Mouse (Mus musculus) naive thymus-derived CD4-positive, alpha-beta T cell, adult 2 months (primary cell): Measurements from ENCODE around the gene Nrl.

Experiments used
- DNase-seq: peaks from one replicate; pipeline ENCODE4 v3.0.0-alpha.2; 2011; ENCODE audit warnings: low read depth

Gene Nrl

GRCm38 (mm10) chr14:55484430-55485085 lies 40.2 kb downstream of the Nrl start:
- DNase-seq, result no peak

DNA sequence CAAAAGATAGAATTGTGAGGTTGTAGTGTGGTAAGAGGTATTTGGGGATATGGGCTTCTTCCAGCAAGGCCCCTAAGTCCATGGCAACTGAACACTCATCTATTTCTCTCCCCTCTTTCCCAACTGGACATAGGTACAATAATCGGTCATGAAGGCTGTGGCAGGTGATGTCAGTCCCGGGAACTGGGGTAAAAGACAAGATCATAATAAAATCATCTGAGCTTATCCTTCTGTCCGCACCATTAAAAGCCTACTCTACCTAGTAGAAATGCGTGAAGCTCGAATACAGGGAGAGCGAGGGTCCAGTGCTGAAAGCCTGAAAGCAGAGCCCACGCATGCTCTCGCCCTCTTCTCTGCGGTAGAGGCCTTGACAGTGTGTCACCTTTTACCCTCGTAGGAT lies 45.2 kb downstream of the Nrl start:
- DNase-seq, result no peak

GRCm38 (mm10) chr14:55478651-55479599 lies 45.9 kb downstream of the Nrl start, which contains the start of gene Dhrs4:
TSS of gene Dhrs4 (plus strand) at chr14:55478758.
- DNase-seq, result peak; percentile 87

- no peak for DNase-seq
Observed at GRCm38 (mm10) chr14:55477829-55478228, 47.0 kb downstream of the Nrl start.

DNA sequence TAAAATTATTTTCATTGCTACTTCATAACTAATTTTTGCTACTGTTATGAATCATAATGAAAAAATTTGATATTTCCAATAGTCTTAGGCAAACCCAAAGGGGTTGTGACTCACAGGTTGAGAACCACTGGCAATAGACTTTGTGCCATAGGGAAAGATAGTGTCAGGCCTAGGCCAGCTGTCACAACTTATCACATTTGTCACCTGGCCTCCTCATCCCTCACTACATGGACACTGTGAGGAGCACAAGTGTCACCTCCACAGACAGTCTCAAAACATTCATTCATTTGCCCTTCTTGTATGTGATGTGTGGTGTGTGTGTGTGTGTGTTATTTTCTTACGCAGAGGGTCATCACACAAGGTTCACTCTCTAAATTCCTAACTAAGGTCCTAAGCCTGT lies 47.4 kb downstream of the Nrl start:
- DNase-seq, result no peak

DNA sequence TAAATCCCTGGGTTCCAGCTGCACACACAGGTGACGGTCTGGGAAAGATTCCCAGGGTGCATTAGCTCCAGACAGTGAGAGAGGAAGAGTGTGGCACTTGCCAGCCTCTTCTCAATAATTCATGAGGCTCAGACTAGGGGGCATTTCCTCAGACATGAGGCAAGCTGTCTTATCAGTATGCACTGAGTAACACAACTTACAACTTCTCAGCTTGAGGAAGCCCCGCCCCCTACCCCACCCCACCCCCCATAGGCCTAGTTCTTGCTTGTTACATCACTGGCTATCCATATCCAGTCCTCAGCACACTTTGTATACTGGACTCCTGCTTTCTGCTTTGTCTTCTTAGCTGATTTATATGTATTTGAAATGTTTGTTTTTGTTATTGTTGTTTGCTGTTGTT lies 49.1 kb downstream of the Nrl start:
- no peak for DNase-seq

- no peak for DNase-seq
Observed at GRCm38 (mm10) chr14:55470806-55471205, 54.0 kb downstream of the Nrl start.

DNA sequence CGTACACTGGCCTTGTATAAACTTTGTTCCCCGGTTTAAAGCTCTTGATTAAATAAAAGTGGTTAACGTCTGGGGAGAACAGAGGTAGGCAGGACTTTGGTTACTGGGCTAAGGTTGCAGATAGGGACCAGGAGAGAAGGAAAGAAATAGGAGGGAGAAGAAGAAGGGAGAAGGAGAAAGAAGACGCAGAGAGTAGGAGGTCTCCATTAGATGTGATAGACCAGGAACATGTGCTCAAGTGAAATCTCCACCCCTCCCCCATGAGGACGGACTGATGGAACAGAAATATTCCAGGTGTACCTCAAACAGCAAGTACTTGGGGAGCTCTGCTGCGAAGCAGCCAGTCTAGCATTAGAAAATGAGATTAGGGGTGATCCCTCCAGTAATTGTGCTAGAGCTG lies 55.0 kb downstream of the Nrl start:
- no peak for DNase-seq

DNA sequence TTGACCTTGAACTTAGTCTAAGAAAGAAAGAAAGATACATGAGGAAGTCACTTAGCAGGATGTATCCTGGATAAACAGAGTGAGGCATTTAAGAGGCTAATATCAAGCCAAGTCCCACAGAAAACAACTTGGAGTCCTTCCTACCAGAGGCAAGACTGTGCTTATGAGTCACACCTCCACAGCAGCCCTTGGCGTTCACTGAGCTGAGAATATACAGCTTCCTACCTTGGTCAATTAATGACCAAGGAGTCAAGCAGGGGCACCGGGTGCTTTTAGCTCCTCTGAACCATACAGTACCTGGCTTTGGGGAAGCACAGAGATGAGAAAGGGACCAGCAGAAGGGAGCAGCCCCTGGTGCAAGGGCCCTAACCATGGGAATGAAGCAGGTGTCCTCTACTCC lies 55.7 kb downstream of the Nrl start:
- no peak for DNase-seq
